Mouse (Mus musculus): ENCODE results near the gene Cbx6. TPM values are rescaled to one million over a fixed set of nuclear protein-coding genes. Genes with fewer than 3 reads are reported as not detected.

The Cbx6 gene
- total RNA-seq (2021) = 100 to 1,000 TPM; 321 to 326 TPM
- long read RNA-seq, full-length matches to known transcripts = 268 of 292 reads
- long read RNA-seq, partial matches to known transcripts = 6 of 292 reads
- long read RNA-seq, other reads (novel, unspliced or antisense) = 18 of 292 reads

DNA sequence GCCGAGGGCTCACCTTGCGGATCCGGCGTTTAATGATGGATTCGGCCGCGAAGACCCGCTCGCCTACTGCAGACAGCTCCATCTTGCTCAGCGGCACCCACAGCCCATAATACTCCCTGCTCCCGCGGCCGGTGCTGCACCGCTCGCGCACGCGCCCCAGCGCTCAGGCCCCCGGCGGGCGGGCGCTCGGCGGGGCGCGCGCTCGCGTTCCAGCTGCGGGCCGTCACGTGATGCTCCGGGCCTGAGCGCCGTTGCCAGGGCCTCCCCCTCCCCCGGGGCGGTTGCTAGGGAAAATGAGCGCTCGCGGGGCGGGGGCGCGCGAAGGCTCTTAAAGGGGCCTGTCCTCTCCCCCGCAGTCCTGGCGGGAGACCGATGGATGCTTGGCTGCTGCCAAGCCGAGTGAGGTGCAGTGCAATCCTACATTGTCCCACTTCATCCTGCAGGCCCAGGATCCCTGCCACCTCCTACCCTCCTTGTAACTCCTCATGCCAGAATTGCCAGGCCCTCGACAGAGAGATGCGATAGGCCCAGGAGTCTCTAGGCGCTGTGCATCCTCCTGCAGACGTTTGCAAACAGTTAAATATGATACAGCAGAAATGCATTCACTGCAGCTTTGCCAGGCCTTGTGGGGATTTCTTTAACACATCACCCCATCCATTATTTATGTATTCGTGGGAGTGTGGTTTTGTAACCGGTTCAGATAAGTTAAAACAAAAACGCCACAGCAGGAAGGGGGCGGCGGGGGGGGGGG, at the start of gene Cbx6, which contains the start of gene Npcd:
Cbx6 (minus strand) TSS at position 559 of the 751 bp plus-strand sequence.
Npcd (minus strand) TSS at position 108 of the 751 bp plus-strand sequence.
- peak; percentile 96 to 99 for DNase-seq (ENCODE audit: low spot score in 2 of 2)

DNA sequence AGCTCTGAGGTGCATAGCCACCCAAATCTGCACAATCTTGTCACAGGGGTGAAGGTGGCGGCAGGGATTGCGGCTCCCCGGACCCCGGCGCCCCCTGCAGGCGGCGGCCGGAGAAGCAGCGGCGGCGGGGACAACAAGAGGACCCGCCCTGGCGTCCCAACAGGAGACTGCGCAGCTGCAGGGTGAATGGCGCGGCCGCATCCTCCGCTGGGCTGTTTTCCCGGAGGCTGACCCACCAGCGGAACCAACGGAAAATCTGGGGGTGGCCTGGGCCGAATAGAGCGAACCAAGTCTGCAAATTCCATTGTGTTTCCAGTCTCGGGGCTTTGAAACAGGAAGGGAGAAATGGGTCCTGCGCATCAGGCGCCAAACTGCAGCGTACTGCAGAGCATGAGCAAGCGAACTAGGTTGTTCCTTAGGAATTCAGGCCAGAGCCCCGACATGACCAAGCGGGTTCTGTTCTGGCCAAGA, 48.9 kb upstream of the Cbx6 start:
- peak; percentile 92 to 97 for DNase-seq (ENCODE audit: low spot score in 2 of 2)

DNA sequence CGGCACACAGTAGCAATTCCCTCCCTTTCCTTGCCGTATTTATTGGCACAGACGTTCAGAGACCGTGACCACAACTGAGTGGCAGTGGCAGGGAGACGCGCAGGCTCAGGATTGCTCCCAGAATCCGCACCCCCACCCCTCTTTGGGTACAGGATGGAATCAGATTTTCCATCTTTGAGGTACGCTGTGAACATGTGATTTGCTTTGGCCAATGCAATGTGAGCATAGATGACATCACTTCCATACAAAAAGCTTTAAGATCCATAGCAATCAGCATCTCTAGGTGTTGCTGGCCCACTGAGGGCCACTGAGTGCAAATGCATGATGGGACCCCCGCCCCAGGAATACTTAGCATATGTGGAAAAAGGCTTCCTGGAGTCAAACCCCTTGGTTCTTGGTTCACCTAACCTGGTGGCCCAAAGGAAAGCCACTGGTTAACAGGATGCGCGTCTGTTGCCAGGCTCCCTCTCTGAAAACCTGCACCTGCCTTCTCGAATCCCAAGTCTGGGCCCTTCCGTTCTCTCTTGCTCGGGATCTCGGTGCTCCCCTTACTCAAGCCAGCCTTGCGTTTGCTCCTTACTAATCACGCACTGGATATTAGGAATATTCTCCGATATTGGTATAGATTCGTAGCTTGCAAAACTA, 48.3 kb upstream of the Cbx6 start:
- peak; percentile 62 to 80 for DNase-seq (ENCODE audit: low spot score in 2 of 2)

DNA sequence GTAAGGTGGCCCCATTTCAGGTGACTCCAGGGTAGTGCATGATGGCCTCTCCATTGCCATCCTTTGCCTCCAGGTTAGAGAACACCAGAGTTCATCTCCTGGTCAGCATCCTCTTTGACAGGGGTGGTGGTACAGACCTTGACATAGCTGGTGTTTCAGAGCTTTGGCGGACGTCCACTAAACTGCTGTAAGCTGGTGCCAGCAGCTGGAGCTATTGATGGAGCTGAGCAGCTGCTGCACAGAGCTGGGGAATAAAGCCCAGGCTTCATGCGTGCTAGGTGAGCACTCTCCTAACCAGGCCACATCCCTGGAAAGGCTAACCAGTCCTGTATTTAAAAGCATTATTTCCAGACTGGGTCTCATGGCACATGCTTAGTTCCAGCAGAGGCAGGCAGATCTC, 46.0 kb upstream of the Cbx6 start:
- no peak for DNase-seq (ENCODE audit: low spot score in 2 of 2)

DNA sequence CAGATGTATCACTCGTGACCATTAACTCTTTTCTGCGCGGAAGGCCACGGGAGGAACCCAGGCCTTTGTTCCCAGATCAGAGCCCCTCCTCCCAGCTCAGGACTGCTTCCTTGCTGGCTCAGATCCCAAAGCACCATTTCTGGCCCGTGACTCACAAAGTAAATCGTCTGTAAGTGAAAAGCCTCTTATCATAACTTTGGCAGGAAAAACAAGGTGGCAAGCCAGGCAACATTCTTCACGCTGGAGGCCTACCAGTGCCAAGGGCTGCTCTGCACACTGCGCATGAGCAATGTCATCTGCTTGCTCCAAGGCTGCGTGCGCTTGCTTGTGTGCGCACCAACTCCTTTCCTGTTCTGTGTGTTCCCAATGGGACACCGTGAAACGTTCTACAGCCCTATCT, 44.8 kb upstream of the Cbx6 start:
- DNase-seq (ENCODE audit: low spot score in 2 of 2) = peak; percentile 48 to 74

DNA sequence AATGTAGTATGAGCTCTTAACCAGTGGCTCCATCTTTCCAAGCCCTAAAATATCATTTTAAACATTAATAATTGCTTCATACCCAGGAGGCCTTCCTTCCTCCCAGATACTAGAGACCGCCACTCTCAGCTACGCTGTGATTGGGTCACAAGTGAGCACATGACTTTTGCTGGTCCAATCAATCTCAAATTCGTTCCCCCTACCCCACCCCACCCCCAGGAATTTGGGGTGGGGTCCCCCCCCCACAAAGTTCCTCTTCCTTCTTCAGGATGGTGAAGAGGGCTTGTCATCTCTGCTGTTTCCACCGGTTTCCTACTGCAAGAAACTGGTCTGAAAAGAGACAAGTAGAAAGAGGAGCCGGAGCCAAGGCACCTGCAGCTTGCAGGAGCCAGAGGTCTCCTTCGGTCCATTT, 44.2 kb upstream of the Cbx6 start:
- no peak for DNase-seq (ENCODE audit: low spot score in 2 of 2)

DNA sequence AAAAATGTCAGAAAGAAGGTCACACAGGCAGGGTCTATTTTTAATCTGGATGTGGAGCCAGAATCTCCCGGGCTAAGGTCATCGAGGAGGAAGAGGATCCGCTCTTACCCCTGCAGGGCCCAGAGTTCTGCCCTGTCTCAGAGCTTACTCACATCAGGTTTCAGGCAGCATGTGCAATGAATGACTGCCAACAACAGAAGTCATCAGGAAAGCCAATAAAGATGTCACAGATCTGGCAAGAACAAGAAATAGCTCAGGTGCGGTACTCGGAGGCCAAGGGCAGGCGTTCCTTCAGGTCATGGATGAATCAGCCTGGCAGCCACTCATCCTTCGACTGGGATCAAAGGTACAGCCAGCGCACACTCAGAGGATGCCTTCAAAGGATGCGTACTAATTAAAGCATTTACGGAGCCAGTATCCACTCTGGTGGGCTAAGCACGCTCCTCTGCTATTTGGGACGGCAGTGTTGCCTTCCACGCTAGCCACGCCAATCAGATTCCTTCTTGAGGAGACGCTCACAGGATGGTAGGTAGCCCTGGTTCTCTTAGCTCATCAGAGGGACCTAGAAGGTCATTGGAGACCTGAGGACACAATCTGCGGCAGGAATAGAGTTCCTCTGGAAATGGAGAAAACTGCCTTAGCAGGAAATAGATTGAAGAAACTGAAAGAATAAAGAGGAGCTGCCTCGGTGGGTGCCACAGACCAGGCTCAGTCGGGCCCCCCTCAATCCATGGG, 40.9 kb upstream of the Cbx6 start:
- no peak for DNase-seq (ENCODE audit: low spot score in 2 of 2)

DNA sequence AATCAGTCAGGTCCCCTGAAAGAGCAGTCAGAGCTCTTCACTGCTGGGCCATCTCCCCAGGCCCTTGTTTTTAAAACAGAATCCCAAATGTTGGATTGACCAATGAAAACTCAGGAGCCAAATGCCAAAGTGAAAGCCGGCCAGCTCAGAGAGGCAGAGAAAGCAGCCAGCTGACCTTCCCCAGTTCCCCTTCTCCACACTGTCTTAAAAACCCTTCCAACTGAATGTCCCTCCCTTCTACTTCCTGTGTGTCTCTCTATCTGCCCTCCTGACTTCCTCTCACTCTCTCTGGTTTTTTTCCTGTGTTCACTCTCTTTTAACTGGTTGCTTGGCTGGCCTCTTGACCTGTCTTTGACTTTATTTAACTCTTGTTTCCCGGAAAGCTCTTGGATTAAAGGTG, 39.5 kb upstream of the Cbx6 start:
- DNase-seq (ENCODE audit: low spot score in 2 of 2) = no peak

DNA sequence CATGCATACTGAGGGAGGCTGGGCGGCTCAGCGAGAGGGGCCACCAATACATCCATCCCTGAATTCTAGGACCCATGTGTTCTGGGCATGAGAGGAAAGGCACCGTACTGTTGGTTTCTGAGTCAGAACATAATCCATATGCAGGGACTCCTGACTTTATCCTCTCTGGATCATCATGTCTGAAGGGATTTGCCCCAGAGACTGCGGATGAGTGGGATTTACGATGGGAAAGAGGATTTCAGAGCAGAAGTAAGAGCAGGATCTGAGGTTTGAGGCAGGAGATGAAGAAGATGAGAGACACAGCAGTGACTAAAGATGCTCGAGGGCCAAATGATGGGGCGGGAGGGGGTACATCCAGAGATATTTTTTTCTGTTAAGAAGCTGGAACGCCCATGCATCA, 39.1 kb upstream of the Cbx6 start:
- no peak for DNase-seq (ENCODE audit: low spot score in 2 of 2)

DNA sequence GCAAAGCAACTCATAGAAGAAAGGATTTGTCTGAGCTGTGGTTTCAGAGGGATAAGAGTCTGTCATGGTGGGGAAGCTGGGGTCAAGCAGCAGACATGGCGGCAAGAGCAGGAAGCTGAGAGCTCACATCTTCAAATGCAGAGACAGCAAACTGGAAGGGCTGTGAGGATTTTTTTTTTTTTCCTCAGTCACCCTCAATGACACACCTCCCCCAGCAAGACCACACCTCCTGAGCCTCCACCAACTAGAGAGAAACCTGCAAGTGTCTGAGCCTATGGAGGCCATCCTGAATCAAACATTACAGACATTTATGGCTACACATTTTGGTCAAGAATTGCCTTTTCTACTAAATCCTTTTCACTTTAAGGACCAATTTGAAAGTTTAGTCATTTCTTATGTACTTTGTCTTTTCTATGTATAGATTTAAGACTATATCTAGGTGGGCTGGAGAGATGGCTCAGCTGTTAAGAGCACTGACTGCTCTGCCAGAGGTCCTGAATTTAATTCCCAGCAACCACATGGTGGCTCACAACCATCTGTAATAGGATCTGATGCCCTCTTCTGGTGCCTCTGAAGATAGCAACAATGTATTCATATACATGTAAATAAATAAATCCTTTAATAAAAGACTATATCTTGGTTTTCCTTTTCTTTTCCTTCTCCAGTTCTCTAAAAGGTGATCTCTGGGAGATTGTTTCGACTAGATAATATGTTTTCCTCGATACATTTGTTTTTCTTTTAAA, 32.9 kb upstream of the Cbx6 start:
- DNase-seq (ENCODE audit: low spot score in 2 of 2) = no peak

DNA sequence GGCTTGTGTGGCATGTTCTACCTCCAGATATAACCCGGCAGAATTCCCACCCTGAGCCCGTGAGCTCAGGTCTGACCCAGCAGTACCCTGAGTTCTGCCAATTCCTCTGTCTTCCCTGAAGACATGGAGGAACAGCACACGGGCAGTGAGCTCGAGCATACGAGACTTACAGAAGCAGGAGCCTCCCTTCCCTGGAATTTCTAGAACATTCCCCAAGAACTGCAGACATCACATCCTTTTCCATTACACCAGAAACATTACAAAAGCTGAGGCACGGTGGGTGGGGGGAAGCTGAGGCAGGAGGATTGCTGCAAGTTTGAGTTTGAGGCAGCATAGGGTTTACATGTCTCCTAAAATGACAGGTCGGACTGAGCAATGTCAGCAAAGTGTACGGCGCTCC, 25.3 kb upstream of the Cbx6 start:
- DNase-seq (ENCODE audit: low spot score in 2 of 2) = no peak

DNA sequence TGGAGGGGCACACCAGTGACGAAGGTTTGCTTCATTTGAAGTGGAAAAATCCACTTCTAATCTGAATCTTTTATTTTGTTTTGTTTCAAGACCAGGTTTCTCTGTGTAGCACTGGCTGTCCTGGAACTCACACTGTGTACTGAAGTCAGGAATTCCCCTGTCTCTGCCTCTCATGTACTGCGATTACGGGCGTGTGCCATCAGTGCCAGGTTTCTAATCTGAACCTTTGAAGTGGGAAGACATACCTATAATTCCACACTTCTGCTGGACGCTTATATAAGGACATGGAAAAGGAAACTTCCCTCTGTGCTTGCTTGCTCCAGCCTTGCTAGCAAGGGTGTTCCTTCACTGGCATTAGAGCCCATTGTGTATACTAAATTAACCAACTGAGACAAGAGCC, 24.5 kb upstream of the Cbx6 start:
- no peak for DNase-seq (ENCODE audit: low spot score in 2 of 2)

DNA sequence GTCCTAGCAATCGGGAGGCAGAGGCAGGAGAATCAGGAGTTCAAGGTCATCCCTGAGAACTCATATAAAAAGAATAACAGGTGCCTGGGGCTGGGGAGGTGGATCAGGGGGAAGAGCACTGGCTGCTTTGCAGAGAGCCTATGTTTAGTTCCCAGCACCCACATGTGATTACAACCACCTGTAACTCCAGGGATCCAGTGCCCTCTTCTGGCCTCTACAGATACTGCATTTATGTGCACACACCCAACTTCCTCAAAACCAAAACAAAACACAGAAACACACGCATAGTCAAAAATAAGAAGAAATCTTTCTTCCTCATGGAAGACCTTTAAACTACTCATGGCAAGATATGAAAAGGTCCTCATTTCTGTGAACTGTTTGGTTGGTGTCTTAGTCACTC, 15.7 kb upstream of the Cbx6 start:
- no peak for DNase-seq (ENCODE audit: low spot score in 2 of 2)

DNA sequence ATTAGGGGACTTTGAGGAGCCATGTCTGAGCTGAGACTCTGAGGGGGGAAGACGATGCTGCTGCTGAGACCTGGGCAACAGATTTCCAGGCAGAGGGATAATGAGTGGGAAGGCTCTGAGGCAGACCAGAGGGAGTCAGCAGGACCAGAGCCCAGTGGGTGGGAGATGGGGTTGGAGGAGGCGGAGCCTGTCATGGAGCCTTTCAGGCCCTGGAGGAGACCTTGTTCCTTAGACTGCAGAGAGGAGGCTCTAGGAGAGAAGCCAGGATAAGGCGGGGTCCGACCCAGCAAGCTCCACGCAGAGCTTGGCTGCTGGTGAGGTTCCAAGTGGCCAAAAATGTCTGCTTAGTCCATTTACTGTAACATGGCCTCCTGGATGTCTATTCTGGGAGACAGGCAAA, 12.6 kb upstream of the Cbx6 start:
- DNase-seq (ENCODE audit: low spot score in 2 of 2) = peak in 1 of 2 experiments; percentile 37

DNA sequence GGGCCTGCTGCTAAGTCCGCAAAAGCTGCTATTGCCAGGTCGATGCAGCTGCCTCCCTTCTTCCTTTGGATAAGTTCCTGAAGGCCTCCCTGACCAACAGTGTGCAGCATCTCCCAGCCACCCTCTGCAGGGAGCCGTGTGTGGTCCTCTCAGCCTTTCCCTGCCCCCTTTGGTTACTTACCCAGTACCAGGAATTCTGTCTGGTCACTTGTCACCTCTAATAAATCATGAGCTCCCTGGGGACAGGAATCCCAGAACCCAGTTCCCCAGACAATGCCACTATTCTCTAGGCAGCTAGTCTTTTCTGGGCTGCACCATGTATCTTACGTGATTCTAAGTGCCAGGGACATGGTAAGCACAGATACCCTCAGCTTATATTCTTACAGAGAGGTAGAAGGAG, 11.5 kb upstream of the Cbx6 start:
- DNase-seq (ENCODE audit: low spot score in 2 of 2) = no peak

DNA sequence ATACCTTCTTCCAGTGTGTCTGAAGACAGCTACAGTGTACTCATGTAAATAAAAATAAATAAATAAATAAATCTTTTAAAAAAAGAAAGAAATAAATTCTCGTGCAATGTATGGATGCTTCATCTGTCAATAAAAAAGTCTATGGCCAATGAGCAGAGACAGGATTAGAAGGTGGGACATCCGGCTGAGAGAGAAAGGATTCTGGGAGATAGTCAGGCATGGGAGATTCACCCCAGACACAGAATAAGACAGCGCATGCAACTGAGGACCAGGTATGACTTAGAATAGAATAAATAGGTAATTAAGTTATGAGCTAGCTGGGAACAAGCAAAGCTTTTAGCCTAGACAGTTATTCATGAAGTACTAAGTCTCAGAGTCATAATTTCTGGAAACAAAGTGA, 8.5 kb upstream of the Cbx6 start:
- DNase-seq (ENCODE audit: low spot score in 2 of 2) = no peak

DNA sequence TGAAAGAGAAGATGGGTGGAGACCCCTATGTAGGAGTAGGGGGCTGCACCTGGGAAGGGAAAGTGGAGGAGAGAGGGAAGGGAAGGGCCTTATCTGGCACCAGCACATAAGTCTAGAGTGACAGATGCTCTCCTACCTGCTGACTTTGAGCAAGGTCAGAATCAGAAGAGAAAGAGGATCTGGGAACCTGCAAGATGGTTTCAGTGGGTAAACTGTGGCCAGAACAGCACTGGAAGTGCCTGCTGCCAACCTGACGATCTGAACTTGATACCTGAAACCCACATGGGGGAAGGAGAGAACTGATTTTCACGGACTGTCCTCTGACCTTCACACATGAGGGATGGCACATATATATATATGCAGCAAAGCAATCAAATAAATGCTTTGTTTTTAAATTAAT, 5.8 kb upstream of the Cbx6 start:
- no peak for DNase-seq (ENCODE audit: low spot score in 2 of 2)

DNA sequence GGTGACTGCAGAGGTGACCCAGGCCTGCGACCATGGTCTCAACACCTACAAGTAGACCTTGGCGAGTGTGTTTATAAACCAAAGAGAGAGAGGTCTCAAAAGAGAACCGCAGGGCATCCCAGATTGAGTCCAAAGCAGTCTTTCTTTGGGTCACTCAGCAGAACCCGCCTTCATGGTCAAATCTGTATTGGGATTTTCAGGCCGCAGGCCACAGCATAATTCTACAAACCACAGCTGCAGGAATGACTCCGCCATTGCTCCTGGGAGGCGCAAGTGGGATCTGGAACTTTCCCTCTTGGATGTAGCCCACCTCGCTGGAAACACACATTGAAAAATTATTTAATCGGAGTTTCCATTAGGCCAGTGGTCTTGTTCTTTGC, 383 bp upstream of the Cbx6 start:
- DNase-seq (ENCODE audit: low spot score in 2 of 2) = no peak

DNA sequence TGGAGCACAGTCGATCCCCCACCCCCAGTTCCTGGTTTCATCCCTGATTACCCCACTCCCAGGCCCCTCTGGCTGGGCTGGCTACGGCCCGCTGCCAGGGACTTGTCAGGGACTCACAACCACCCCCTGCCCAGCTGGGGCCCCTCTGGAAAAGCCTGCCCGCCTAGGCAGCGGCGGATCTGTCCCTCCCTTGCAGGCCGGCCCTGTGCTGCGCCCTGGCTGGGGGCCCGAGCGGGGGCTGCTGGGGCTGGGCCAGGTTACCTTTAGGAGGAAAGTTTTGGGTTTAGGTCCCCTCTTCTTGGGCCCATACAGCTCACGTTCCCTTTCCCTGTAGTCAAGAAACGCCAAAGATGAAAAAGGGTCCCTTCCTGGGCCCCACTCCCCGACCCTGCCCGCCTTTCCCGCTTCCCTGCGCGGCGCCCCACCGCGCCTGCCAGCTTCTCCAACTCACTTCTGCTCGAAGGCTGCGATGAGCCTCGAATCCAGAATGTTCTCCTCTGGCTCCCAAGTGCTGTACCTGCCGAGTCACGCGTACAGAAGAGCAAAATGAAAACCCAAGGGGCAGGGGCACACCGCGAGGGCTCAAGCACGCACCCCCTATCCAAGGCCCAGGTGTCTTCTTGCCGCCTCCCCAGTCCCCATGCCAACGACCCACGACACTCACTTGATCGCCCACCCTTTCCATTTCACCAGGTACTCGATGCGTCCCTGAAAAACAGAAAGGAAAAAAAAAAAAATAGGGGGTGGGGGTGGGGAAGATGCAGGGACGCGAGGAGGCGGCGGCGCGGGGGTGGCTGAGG, 1.0 kb downstream of the Cbx6 start:
- peak in 1 of 2 experiments; percentile 46 for DNase-seq (ENCODE audit: low spot score in 2 of 2)
